Mouse (Mus musculus) liver, postnatal 0 days (tissue): Measurements from ENCODE around the gene Gm826.

ENCODE experiments used
- CTCF ChIP-seq: sonication (generic); IDR thresholded peaks from 2 replicates; pipeline ENCODE4 v1.5.1; 2016; ENCODE audit warnings: antibody characterized with exemption, low read depth
- EP300 ChIP-seq: IDR thresholded peaks from 2 replicates; pipeline ENCODE4 v1.6.1; 2016; ENCODE audit warnings: antibody characterized with exemption, low read depth, mild to moderate bottlenecking

DNA sequence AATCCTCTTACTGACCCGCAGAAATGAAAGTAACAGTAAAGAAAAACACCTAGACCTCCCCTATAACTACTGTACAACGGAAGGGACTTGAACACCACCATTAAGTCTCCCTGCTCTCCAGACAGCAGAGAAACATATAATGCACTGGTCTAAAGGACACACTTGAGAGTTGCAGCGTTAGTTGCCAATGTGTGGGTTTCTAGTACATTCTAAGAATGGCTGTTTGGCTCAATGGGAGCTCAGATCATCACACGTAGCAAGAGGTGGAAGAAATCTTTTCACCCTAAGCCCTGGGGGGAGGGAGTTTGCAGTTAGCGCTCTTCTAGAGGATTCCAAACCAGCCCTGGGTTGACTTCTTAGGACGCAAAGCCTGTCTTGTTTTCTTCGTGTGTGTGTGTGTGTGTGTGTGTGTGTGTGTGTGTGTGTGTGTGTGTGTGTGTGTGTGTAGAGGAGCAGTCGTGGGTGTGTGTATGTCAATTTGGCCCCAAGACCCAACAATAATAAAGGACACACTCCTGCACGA lies 30.2 kb upstream of the Gm826 start:
- TF ChIP-seq EP300 (no peak), CTCF (no peak)
